Mouse (Mus musculus) brain, embryonic 14.5 days (tissue): ENCODE data around the gene Pla2g6.

ENCODE experiments used
- CTCF ChIP-seq: fragments of 200-500 bp; IDR thresholded peaks from 2 replicates; pipeline ENCODE4 v1.5.1; 2012; ENCODE audit warnings: inconsistent platforms, mild to moderate bottlenecking, moderate library complexity, borderline replicate concordance; ENCODE audit not compliant: insufficient read depth, insufficient read length; ENCODE audit errors: extremely low read depth
- POLR2A ChIP-seq: fragments of 200-500 bp; IDR thresholded peaks from 2 replicates; pipeline ENCODE4 v1.6.1; 2012; ENCODE audit warnings: mild to moderate bottlenecking, inconsistent platforms, borderline replicate concordance; ENCODE audit not compliant: poor library complexity, insufficient read depth, insufficient read length, severe bottlenecking; ENCODE audit errors: extremely low read depth

GRCm38 (mm10) chr15:79328939-79329275 is 717 bp upstream of the Pla2g6 start:
- no peak for TF ChIP-seq CTCF
- no peak for TF ChIP-seq POLR2A
